Mouse (Mus musculus) erythroblast, embryonic 14.5 days (primary cell): Measurements from ENCODE around the gene Aga.

ENCODE experiments used
- GATA1 ChIP-seq: IDR thresholded peaks from 2 replicates; pipeline ENCODE4 v1.6.1; 2012; ENCODE audit warnings: low read length, inconsistent platforms, mixed read lengths
- TAL1 ChIP-seq: IDR thresholded peaks from 3 replicates; pipeline ENCODE4 v1.6.1; 2012; ENCODE audit warnings: low read length, inconsistent platforms, mixed read lengths

DNA sequence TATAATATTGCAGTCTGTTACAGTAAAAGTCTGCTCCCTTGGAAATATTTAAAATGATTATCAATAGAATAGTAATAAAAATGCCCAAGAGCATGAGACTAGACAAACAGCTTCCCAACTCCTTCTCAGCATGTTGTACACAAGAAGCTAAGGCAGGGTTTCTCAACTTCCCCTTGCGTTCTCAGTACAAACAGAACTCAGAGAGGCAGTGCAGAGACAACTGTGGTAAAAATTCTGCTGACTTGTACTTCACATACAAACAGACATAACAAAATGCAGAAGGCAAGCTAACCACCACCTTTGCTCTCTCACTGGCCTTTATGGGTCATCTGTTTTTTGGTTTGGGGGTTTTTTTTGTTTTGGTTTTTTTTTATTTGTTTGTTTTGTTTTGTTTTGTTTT is 15.3 kb upstream of the Aga start:
- TF ChIP-seq GATA1 (no peak), TAL1 (no peak)
